Mouse (Mus musculus) left cerebral cortex, adult 8-10 months (tissue): ENCODE data around the gene Gm7544. TPM values are rescaled to one million over a fixed set of nuclear protein-coding genes. Genes with fewer than 3 reads are reported as not detected.
"Not testable (repeated sequence)": the region's sequence is repeated elsewhere in the genome, so short reads cannot be mapped to it uniquely, and the experiment has no call there.

Experiments used
- DNase-seq, 2 experiments: peaks; one replicate each; pipeline ENCODE4 v3.0.0; 2022; ENCODE audit warnings: low spot score in 2 of 2
- total RNA-seq, 4 experiments: library from RNA; stranded (reverse); gene quantifications; 2 replicates each; pipeline ENCODE4 v1.2.4; 2022

The Gm7544 gene
- not detected for total RNA-seq

DNA sequence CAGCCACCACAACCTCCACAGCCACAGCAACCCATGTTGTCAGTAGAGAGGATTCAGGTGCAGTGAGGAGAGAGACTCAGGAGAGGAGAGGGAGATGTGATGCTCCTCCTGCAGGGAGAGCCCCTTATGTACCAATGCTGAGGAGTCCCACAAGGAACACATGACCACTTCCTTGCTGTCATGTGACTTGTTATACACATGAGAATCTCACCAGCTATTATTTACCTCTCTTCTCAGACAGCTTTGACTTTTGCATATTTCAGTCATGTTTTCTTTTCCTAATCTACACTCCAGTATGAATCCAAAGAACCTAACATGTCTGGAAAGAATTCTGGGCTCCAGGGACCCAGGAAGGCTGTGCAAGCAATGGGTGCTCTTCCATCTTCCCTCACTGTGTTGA lies at the start of gene Gm7544:
Gene Gm7544 (minus strand): TSS at position 101 of the 400 bp plus-strand sequence.
- DNase-seq, result not testable (repeated sequence)

DNA sequence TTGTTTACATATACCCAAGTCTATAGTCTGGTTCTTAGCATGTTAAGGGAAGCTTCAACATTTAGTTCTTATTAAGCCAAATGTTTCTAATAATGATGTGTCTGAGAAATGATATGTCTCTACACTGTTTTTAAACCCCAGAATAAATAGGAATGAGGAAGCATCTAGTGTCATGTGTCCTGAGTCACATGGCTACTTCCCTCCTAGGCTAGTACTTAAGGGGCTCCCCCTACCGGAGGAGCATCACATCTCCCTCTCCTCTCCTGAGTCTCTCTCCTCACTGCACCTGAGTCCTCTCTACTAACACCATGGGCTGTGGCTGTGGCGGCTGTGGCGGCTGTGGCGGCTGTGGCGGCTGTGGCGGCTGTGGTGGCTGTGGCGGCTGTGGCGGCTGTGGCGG lies 44.5 kb upstream of the Gm7544 start, which contains the start of gene Gm47959:
Gene Gm47959 (plus strand): TSS at position 243 of the 400 bp plus-strand sequence.
- not testable (repeated sequence) for DNase-seq

DNA sequence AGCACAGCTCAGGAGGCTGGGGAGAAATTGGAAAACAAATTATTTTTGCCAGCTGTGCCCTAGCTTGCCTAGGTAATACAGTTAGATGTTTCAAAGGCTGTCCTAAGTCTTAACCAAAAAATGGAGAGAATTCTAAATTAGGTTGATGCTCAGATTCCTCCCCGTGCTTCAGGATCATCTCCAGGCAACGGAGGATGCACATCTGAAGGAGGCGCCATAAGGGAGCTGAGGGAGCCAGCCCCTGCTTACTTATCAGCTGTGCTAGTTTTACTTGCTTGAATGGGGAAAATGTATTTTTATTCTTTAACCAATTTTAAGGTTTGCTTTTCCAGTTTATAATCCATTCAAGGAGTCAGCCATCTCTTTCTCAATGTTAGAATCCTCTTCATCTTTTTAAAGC lies 38.1 kb upstream of the Gm7544 start:
- no peak for DNase-seq

DNA sequence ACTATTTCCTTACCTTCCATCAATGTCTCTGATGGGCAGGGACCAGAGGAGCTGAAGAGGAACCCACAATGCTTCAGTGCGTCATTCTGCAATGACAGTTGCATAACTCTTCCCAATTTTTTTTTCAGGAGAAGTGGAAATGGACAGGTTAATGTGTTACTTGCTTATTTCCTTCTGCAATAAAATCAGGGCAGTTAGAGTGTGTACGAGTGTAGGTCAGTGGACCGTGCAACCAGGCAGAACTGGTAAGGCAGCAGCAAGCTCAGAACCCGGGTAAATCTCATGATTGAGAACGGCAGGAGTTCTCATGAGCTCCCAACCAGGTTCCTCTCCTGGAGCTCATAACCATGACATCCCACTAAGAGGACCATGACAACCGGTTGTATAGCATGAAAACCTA lies 36.3 kb upstream of the Gm7544 start:
- no peak for DNase-seq

DNA sequence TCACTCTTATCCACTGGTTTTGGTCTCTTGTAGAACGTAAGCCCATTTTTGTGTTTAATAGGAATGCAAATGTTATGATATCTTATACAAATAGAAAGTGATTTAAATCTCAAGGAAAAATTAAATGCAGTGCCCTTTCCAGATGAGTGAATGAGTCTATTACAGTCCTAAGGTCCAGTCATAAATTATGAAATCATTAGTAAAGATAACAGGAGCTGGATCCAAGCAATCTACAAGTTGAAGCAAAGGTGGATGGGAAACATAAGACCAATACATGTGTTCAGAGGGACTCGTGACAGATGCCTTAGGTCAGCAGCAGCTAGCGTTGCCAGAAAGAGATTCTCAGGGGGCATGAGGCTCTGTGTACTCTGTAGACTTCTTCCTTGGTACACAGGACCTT lies 35.8 kb upstream of the Gm7544 start:
- no peak for DNase-seq

DNA sequence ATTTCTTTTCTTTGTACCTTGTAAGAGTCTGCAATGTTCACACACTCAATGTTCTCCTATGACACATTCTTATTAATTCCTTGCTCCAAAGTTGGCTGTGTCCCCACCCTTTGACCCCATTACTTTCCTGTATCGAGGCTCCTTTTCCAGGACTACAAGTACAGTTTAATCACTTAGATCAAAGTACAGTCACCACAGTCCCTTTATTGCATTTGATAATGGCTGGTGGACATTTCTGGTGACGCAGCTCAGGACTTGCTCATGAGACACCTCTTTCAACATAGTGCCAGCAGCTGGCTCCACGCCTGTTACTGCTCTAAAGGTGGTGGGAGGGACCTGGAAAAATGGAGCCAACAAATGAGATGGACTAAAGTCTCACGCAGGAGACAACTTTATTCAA lies 35.2 kb upstream of the Gm7544 start:
- no peak for DNase-seq

DNA sequence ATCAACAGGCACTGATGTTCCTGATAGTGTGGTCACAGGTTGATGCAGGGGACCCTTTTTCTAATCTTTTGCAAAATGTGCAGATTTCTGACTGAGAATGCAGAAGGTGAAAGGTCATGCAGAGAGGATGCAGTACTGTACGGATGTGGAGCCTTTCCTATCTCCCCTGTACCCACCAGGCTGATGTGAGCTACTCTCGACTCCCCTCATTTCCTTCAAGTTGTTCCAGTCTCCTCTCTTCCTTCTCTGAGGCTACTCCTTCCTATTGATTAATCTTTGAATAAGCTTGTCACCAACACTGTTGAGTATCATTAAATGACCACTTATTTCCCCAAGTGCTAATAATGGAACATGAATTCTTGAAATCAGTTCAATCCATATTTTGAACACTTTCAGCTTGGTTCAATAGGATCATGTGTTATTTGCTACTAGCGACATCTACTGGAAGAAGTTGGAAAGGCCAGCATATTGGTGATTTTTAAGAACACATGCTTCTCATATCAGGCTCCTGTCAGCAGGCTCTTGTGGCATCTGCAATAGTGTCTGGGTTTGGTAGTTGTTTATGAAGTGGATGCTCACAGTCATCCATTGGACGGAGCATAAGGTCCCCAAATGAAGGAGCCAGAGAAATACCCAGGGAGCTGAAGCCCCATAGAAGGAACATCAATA lies 31.9 kb upstream of the Gm7544 start:
- no peak for DNase-seq

DNA sequence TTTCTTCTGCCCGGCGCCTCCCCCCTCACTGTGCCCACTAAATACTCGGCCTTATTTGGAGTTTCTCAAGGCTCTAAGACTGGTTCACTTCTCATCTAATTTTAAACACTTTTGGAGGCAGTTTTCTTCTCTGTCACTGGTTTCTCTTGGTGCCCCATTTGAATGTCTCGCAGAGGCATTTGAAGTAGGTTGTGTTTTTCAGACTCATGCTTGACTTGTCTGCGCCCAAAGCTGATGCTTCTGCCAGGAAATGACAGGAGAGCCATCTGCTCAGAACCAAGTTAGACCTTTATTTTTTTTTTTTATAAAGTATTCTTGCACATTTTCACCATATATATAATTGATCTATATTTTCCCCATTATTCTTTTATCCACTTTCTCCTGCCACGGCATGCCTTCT lies 30.9 kb upstream of the Gm7544 start:
- no peak for DNase-seq

DNA sequence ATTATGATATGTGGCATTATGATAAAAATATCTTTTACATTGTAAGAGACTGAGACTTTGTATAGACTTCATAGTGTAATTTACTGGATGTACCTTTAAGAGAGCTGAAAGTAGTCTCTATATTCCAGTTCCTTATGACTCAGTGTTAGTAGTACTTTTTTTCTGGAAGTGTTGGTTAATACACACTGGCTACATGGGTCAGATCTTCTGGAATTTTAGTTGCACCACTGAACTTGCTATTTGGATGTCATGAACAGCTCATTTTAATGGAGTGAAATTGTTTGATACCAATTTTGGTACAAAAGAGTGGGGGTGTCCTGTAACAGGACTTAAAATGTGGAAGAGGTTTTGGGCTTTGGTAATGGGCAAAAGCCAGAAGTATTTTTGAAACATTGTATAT lies 22.0 kb upstream of the Gm7544 start:
- DNase-seq, result no peak

DNA sequence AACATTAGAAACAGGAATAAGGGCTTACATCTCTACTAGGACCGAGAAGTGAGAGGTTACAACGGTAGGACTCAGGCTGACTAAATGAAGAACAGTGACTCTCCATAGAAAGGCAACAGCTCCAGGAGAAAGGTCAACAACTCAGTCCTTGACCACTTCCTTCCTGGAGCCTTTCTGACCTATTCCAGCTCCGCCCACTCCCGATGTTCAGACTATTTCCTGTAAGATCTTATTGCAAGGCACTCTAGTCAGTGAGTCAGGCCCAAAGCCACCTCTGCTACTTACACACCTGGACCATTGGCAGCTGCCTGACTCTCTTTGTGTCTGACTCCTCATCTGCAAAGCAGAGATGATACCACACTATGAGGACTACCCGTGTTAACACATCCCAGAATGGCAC lies 19.9 kb upstream of the Gm7544 start:
- DNase-seq, result no peak

DNA sequence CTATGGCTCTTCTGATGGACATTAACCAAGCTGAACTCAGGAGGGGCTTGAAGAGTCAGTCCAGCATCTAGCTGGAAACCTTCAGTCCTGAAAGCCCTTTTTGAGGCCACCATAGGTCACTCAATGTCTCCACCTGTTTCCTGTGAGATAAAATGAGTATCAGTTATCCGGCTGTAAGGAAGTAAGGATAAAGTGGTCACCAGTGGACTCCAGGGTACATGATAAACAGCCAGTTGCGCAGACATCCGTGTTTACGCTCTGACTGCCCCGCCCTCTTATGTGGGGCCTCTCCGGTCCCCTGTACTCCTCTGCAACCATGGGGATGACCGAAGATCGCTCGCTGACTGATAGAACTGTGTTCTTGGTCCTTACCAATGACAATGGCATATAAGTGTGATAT lies 18.5 kb upstream of the Gm7544 start:
- DNase-seq, result no peak

DNA sequence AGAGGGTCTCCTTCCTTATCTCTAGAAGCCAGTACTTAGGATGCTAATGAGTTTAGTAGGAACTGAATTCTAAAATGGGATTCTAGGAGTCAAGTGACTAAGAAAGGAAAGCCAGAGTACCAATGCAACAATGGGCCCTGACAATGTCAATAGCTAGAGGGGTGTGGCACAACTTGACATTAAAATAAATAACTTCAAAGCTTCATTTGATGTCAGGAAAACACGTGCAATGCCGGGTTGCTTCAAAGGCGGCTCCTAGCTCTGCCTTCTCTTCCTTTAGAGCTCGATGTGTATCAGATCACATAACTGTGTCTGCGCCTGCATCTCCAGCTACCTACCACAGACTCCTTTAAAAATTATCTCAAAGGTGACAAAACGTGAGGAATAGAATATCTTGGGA lies 18.1 kb upstream of the Gm7544 start:
- no peak for DNase-seq

DNA sequence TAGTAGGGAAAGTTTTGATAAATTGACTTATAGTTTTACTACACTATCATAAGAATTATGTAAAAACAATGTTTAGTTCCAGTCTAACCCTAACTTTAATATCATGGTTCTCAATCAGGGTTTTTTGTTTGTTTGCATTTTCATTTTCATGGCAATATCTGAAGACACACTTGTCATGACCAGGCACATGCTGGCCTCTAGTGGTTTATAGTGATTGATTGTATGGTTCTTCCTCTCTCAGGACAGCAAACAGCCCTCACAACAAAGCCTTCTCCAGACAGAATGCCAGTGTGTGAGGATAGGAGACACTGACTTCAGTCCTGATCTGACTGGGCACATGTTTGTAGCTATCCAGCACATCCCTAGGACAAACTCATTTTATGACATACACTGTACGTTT lies 17.4 kb upstream of the Gm7544 start:
- DNase-seq, result no peak

DNA sequence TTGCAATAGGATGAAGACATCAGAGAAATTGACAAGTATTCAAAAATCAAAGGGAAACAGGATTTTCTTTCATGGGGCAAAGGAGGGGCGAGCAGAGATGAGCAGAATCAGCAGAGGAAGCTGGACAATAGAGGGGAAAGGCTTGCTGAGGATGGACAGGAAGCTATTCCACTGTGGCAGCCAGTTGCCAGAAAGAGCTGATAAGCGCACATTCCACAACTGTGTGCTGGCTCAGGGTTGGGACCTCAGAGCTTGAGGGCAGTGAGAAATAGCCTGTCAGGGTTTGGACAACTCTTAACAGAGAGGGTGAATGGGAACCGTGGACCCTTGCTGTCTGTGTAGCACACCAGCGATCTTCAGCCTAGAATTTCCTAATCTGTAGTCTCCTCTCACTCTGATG lies 16.2 kb upstream of the Gm7544 start:
- no peak for DNase-seq

DNA sequence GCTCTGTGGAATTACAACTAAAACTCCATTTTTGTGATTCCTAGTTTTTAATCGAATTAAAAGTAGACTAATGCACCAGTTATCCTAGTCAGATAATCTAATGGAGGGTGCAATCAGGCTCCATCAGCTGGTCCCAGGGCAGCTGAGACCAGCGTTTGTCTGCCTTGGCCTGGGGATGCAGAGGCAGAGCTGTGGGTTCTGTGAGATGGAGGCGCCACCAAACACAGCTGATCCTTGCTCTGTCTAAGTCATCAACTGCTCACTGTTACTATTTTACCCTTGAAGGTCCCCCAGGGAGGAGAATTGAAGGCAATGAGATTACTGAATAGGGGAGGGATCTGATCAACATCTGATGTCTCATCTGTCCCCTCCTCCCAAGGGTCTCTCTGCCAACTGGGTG lies 10.6 kb upstream of the Gm7544 start:
- no peak for DNase-seq

DNA sequence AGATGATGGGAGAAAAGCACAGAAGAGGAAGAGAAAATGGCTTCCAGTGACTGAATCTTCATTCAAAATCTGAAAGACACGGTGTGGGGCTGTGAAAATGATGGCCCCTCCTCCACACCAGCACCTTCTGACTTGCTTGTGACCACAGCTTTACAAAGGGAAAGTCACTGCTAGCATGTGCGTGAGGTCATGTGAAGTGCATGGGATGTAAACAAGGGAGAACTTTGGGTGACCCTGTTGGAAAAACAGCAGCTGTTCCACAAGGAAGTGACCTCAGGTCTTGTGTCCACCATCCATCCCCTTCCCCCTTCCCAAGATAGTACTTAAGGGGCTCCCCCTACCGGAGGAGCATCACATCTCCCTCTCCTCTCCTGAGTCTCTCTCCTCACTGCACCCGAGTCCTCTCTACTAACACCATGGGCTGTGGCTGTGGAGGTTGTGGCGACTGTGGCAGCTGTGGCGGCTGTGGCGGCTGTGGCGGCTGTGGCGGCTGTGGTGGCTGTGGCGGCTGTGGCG lies 4.1 kb upstream of the Gm7544 start, which contains the start of gene Gm47955:
Gene Gm47955 (plus strand): TSS at position 417 of the 516 bp plus-strand sequence.
- no peak for DNase-seq

DNA sequence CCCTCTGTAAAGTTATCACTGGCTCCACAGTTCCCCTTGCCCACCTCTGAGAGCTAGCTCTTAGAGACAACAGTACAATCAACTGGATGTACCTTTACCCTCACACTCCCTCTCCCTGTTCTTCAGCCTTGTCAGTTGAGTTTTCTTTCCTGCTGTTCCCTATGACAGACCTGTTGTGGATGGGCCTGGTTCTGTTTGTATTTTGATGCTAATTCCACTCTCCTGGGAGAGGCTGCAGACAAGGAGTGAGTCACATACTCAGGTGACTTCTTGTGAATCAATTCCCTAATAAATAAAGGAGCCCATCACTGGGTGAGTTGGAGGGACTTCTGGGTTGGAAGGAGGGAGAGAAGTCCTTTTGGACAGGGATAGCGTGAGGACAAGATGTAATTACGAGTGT lies 7.2 kb downstream of the Gm7544 start:
- DNase-seq, result no peak

DNA sequence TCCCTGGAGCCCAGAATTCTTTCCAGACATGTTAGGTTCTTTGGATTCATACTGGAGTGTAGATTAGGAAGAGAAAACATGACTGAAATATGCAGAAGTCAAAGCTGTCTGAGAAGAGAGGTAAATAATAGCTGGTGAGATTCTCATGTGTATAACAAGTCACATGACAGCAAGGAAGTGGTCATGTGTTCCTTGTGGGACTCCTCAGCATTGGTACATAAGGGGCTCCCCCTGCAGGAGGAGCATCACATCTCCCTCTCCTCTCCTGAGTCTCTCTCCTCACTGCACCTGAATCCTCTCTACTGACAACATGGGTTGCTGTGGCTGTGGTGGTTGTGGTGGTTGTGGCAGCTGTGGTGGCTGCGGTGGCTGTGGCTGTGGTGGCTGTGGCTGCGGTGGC lies 9.8 kb downstream of the Gm7544 start:
- not testable (repeated sequence) for DNase-seq

DNA sequence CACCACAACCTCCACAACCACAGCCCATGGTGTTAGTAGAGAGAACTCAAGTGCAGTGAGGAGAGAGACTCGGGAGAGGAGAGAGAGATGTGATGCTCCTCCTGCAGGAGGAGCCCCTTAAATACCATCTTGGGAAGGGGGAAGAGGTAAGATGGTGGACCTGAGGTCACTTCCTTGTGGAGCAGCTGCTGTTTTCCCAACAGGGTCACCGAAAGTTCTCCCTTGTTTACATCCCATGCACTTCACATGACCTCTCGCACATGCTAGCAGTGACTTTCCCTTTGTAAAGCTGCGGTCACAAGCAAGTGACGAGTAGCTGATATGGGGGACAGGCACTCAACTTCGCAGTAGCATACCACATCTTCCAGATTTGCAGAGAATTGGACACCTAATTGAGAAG lies 12.5 kb downstream of the Gm7544 start, which contains the start of gene A030003K21Rik:
Gene A030003K21Rik (minus strand): TSS at position 94 of the 400 bp plus-strand sequence.
- DNase-seq, result not testable (repeated sequence)

DNA sequence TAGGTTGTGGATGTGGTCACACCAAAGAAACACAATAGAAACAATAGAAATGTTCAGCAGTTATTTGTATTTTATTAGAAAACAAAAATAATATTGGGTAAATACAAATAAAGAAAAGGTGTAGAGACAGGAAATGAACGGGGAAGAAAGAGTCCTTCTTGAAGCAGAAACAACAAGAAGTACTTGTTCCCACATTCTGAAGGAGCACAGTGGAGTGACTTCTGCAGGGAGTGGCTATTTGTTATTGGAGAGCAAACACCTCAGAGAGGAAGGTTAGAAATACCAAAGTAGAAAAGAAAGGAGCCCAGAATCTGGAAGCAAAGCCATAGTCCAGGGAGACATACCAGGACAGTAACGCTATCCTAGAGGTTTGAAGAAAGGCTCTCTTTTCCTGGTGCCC lies 13.3 kb downstream of the Gm7544 start:
- not testable (repeated sequence) for DNase-seq

DNA sequence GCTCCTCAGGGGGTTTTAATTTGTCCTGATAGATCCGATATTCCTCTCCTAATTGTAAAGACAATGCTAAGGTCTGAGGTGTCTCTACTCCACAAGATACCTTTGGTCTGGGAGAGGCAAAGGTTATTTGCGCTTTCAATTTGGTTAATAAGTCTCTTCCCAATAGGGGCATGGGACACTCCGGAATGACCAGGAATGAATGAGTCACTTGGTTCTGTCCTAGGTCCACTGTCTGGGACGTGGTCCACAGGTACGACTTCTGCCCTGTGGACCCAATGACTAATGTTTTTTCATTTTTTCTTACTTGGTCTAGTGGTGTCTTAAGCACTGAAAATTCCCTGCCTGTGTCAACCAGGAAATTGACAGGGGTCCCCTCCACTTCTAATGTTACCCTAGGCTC lies 17.1 kb downstream of the Gm7544 start:
- no peak for DNase-seq

DNA sequence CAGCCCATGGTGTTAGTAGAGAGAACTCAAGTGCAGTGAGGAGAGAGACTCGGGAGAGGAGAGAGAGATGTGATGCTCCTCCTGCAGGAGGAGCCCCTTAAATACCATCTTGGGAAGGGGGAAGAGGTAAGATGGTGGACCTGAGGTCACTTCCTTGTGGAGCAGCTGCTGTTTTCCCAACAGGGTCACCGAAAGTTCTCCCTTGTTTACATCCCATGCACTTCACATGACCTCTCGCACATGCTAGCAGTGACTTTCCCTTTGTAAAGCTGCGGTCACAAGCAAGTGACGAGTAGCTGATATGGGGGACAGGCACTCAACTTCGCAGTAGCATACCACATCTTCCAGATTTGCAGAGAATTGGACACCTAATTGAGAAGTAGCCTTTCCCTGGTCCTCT lies 24.5 kb downstream of the Gm7544 start, which contains the start of gene Gm6217:
Gene Gm6217 (minus strand): TSS at position 74 of the 400 bp plus-strand sequence.
- DNase-seq, result not testable (repeated sequence)

DNA sequence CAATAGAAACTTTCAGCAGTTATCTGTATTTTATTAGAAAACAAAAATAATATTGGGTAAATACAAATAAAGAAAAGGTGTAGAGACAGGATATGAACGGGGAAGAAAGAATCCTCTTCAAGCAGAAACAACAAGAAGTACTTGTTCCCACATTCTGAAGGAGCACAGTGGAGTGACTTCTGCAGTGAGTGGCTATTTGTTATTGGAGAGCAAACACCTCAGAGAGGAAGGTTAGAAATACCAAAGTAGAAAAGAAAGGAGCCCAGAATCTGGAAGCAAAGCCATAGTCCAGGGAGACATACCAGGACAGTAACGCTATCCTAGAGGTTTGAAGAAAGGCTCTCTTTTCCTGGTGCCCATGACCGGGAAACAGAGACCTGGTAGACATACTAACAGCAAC lies 25.3 kb downstream of the Gm7544 start:
- not testable (repeated sequence) for DNase-seq
